Comparison of ENCODE assay signal across 21 mouse cellular contexts in genomic region chr6:73676979-73677378, GRCm38 (mm10).
"Had no signal": no experiment of that assay in that cellular context is flagged by ENCODE, and none has a peak within 500 bp of the region (broad histone marks: within the 10 kb centered on the region; RNA-seq: fewer than 3 reads in every experiment).

No protein-coding gene starts in this region.

- ATAC-seq: forebrain, embryonic 13.5 days; forebrain, embryonic 14.5 days; forebrain, embryonic 15.5 days; forebrain, embryonic 16.5 days; forebrain, postnatal 0 days had no signal

- DNase-seq: cerebellum, adult 2 months; cerebellum, adult 8-10 months; cerebellum, adult 9-10 months; cerebellum, adult 9-11 months; cerebellum, postnatal 10 days; cerebellum, postnatal 14 days; cerebellum, postnatal 25 days; cerebellum, postnatal 36 days; embryo, embryonic 11 days; forebrain, postnatal 0 days; gastrocnemius, adult 2 months; gastrocnemius, postnatal 14 days; gastrocnemius, postnatal 25 days; gastrocnemius, postnatal 36 days; heart, adult 11 months; heart, adult 18-20 months; heart, adult 2 months had no signal
